23 mouse cellular contexts compared by ENCODE assay signal in genomic region chr2:50448117-50448516, GRCm38 (mm10).
DNase-seq lines count a peak whose midpoint lies in the region; ATAC-seq and TF ChIP-seq lines count a peak whose summit lies in the region.
"Had no signal": no experiment of that assay in that cellular context is flagged by ENCODE, and none has a peak within 500 bp of the region (broad histone marks: within the 10 kb centered on the region; RNA-seq: fewer than 3 reads in every experiment).

No protein-coding gene starts in this region.

- TF ChIP-seq POLR2A in brain, embryonic 14.5 days (IDR thresholded peaks at IDR 0.05; ENCODE audit: borderline replicate concordance, extremely low read depth, insufficient read depth, insufficient read length, poor library complexity, severe bottlenecking), result no peak

- no peak for DNase-seq in frontal cortex, postnatal 10 days (ENCODE audit: low spot score in 2 of 2)
- peak; percentile 86 for DNase-seq in Muller cell, postnatal 12 days (ENCODE audit: inconsistent ontology term)
- no peak for DNase-seq in Patski (ENCODE audit: low read depth, low spot score)
- DNase-seq in brain, embryonic 14.5 days (ENCODE audit: low read depth), result peak; percentile 12
- DNase-seq in kidney, postnatal 10 days, result no peak
- no peak for DNase-seq in forebrain, postnatal 0 days
- no peak for DNase-seq in layer of hippocampus, postnatal 14 days (ENCODE audit: low spot score in 2 of 2)
- DNase-seq: adrenal gland, adult 2 months; adrenal gland, adult 8-10 months; adrenal gland, postnatal 10 days; adrenal gland, postnatal 14 days; adrenal gland, postnatal 25 days; adrenal gland, postnatal 36 days; B cell, adult 2 months; cerebellum, adult 11 months; cerebellum, adult 11-12 months; cerebellum, adult 18-20 months; cerebellum, adult 8-10 months had no signal

- no peaks in the 10 kb centered on the region for H3K4me1 ChIP-seq in forebrain, postnatal 0 days (ENCODE audit: insufficient read depth)

- H3K36me3 ChIP-seq in forebrain, postnatal 0 days (ENCODE audit: insufficient read depth), result no peaks in the 10 kb centered on the region
- H3K36me3 ChIP-seq: G1E had no signal

- no peak overlapping the region for H3K27ac ChIP-seq in forebrain, postnatal 0 days (ENCODE audit: low read depth, low read length)

- H3K9ac ChIP-seq in forebrain, postnatal 0 days, result no peak overlapping the region

- TF ChIP-seq CTCF in Patski (IDR thresholded peaks at IDR 0.05), result no peak
- TF ChIP-seq CTCF in brain, embryonic 14.5 days (IDR thresholded peaks at IDR 0.05; ENCODE audit: borderline replicate concordance, extremely low read depth, insufficient read depth, insufficient read length), result no peak
- no peak for TF ChIP-seq CTCF in forebrain, postnatal 0 days (IDR thresholded peaks at IDR 0.05; ENCODE audit: low read depth)

- H3K27me3 ChIP-seq in Patski, result no peaks in the 10 kb centered on the region
- H3K27me3 ChIP-seq in forebrain, postnatal 0 days (ENCODE audit: insufficient read depth, low read length), result no peaks in the 10 kb centered on the region
- H3K27me3 ChIP-seq: CH12.LX had no signal

- POLR2A ChIA-PET in Patski (lab: Charles Lee), result no interaction called here

- CTCF ChIA-PET in Patski (lab: Charles Lee), result no interaction called here

- no peaks in the 10 kb centered on the region for H3K9me3 ChIP-seq in forebrain, postnatal 0 days (ENCODE audit: low read length)

- no peak overlapping the region for H3K4me3 ChIP-seq in forebrain, postnatal 0 days (ENCODE audit: low read depth, low read length)

- ATAC-seq in frontal cortex, adult (ENCODE audit: low TSS enrichment), result 0 out of 2 replicates have a peak, but pooled peaks have one; percentile 8
- ATAC-seq in Patski, result peak; percentile 76
- no peak for ATAC-seq in forebrain, postnatal 0 days
- ATAC-seq: activated CD4-positive, CD25-positive, alpha-beta regulatory T cell, adult 4 months; CD4-positive, CD25-positive, alpha-beta regulatory T cell, adult 4 months had no signal

- no peak overlapping the region for H3K4me2 ChIP-seq in forebrain, postnatal 0 days (ENCODE audit: low read depth)

- in situ Hi-C loops in Patski (cut with MboI; ENCODE audit: low pct_unique_long_range_greater_than_20kb), result no loop called here

Comparison
In these comparisons a context has a peak if more than half of its experiments do, and no peak if none do; other contexts are left out.
1. DNase-seq: peak in Muller cell, postnatal 12 days (single experiment) and brain, embryonic 14.5 days (single experiment); none in frontal cortex, postnatal 10 days (0 of 2), Patski (single experiment), kidney, postnatal 10 days (single experiment), forebrain, postnatal 0 days (single experiment) and layer of hippocampus, postnatal 14 days (0 of 2).